Mouse (Mus musculus): ENCODE measurements at regions not wholly inside any gene's neighbourhood (a gene's known extent, or its start where the extent isn't known, plus 50 kb on each side); places are given as distances from the start of the nearest gene placed in this dataset.
A peak's percentile ranks its signal among the peaks of the same experiment; 100 is the strongest.

DNA sequence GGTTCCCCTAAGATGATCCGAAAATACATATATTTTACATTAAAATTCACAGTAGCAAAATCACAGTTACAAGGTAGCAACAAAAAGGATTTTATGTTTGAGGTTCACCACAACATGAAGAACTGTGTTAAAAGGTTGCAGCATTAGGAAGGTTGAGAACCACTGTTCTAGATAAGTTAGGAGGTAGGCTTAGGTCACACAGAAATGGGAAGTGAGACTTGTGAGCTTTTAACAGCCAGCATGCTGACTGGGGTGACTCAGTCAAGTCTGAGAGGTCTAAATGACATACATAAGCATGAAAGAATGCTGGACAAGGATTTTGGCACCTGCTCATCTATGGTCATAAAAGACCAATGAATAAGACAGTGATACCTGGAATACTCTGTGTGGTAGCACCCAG lies 207.2 kb upstream of the Cdyl start:
- intact Hi-C loops (cut with DNase I; ENCODE audit: low total_unique reads) = no loop called here
- DNase-seq = no peak

DNA sequence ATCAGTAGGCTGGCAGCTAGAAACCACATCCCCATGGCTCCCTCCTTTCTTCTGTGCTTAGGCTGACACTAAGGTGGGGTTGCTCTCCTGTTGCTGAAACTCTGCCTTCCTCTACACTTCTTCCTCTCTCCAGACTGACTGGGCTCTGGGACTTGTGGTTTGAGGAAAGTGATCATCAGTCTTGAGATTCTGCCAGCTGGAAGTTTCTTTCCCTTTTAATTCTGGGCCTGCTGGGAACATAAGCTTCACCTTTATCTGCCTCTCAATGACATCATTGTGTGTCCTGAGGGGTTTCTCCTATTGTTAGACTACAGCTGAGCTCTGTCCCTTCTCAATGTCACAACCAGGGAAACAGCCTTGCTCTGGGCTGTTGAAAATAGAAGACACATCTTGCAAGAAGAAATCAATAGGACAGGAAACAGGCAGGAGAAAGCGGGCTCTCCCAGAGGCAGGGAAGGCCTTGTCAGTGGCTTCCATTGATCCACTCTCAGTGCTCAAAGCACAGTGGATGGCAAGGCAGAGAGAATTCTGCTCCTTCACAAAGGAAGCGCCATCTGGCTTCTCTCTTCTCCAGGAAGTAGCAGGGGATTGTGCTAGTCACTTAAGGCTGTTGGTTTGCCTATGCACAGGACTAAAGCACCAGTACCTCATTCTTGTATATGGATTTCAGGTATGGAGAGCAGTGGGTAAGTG lies 206.3 kb upstream of the Cdyl start:
- DNase-seq = no peak
- intact Hi-C loops (cut with DNase I; ENCODE audit: low total_unique reads) = no loop called here

DNA sequence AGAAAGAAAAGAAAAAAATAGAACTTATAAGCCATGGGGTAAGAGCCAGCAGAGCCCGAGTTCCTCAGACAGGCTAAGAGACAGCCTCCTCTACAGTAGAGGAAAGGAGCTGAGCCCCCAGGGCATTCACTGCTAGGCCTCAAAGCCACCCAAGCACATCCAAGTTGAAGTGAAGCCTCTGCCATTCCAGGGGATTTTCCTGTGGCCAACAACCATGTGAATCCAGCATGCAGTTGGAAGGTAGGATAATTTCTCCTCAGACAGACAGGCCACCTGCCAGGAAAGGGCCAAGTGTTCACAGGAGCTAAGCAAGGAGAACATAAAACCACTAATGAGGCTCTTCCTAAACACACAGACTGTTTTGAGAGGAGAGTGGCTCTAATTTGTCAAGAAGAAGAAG lies 199.6 kb upstream of the Cdyl start:
- intact Hi-C loops (cut with DNase I; ENCODE audit: low total_unique reads) = no loop called here
- DNase-seq = no peak

DNA sequence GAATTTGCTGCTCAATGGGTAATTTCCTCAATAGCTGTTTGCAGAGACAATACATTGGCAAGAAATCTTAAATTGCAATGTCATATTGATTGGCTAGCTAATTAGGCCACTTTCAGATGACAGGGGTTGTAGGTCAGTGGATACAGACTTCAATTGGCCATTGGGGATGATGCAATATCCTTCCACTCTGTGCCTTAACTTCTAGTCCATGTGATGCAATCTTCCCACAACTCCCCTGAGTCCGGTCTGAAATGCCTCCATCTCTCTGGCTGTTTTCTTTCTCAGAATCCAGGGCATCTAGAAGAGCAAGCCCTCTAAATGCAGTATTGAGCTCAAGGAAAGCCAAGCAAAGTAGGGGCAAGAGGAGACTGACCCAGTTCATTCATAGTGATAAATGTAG lies 196.4 kb upstream of the Cdyl start:
- DNase-seq = no peak
- intact Hi-C loops (cut with DNase I; ENCODE audit: low total_unique reads) = no loop called here

DNA sequence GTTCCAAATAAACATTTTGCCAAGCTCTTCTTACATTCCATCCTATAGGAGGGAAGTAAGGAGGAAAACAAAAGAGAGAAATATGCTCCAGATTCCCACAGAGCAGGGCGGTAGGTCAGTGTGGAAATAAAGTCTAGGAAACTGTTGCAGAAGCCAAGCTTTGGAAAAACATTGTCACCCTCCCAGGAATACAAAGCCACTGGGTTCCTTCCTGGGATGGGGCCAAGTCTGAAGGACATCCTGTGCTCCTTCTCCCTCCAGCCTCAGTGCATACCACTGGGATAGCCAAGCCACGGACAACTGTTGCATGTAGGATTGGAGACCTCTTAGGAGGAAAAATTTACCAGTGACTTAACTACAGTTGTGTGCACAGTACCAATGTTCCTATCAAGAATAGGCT lies 195.8 kb upstream of the Cdyl start:
- no peak for DNase-seq
- intact Hi-C loops (cut with DNase I; ENCODE audit: low total_unique reads) = no loop called here

DNA sequence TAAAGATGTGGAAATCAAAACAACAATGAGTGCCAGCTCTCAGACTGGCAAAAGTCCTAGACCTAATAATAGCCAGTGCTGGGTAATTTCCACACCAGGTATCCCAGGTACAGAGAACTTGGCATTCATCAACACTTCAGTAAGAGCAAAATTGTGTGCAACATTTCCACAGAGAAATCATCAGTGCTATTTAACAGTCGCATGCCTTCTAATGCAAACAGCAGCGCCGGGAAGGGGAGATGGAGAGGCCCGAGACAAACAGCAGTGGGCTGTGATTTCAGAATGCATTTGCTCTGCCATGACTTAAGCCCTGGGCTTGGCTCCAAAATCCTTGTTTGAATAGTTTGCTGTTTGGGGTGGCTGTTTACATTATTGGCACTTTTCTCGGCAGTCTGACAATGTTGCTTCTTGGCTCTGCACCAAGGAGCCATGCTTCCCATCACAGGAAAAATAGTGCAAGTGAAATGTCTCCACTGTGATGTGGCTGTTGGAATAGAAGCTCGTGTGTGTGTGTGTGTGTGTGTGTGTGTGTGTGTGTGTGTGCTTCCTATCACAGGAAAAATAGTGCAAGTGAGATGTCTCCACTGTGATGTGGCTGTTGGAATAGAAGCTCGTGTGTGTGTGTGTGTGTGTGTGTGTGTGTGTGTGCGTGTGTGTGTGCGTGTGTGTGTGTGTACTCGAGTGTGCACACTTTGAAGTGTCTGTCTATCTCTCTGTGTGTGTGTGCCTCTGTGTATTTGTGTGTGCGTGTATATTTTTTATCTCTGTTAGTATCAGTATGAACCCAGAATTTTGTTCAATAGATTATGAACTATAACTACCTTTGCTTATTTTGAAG lies 190.1 kb upstream of the Cdyl start:
- intact Hi-C loops (cut with DNase I; ENCODE audit: low total_unique reads) = no loop called here

DNA sequence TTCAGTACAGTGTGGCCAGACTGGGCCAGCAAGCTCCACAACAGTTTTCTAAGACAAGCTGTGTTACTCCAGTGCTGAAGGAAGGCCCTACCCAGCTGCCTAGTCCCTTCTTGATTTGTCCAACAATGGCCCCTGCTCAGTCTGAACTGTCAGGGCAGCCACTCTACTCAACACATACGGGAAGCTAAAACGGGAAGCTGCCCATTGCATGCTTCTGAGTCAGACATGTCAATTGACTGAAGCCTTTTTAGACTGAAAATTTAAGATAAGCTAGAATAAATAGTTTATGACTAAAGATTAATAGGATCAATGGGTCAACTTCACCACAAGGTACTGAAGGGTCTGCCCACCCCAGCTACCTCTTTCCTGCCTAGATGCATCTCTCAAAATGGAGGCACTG lies 181.4 kb upstream of the Cdyl start:
- intact Hi-C loops (cut with DNase I; ENCODE audit: low total_unique reads) = no loop called here
- no peak for DNase-seq

More for the DNA sequence above, 190.1 kb upstream of the Cdyl start:
- peak; percentile 9 for DNase-seq

DNA sequence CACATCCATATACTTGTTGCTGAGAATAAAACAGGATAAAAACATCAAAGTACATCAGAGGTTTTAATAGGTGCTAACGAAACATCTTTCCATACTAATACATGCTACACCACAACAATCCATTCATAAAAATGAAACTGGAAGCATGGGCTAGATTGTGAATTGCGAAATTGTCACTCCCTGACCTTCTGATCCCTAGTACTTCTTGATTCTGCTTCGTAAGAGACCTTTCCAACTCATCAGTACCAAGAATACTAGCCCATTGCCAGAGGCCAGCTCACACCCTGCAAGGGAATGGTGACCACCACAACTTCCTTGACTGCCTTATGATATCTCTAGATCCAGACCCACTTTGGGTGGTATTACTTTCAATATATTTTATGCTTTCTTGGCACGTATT lies 177.3 kb upstream of the Cdyl start:
- DNase-seq = no peak
- intact Hi-C loops (cut with DNase I; ENCODE audit: low total_unique reads) = no loop called here

DNA sequence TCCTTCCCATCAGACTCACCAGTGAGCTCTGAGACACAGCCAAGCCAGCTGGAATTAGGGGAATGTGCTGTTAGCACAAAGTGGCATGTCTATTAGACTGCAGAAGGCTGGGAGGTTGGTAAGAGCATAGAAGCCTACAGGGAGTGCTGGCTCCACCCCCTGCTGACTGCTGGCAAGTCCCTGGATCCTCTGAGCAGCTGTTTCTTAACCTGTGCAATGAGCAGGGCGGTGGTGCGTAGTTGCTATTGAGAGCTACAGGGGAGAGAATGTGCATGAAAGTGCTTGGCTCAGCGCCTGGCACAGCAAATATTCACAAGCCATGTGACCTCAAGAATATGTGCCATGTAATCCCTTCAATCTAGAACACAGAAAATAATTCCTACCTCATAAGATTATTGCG lies 173.5 kb upstream of the Cdyl start:
- peak; percentile 8 for DNase-seq
- intact Hi-C loops (cut with DNase I; ENCODE audit: low total_unique reads) = no loop called here

DNA sequence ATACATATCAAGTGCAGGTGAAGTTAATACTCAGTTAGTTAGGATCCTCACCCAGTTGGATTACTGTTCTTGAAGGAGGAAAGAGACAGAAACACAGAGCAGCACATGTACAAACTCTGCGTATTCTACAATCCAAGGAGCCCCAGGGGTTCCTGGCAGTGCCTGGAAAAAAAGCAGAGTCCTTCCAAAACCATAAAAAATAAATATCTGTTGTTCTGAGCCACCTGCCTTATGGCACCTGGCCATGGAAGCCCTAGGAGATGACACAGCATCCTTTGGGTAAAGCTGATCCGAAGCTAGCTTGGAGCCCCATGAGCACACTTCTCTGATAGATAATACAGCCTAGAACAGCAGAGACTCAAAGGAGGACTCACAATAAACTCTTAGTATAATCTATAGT lies 159.9 kb upstream of the Cdyl start:
- intact Hi-C loops (cut with DNase I; ENCODE audit: low total_unique reads) = no loop called here
- no peak for DNase-seq

DNA sequence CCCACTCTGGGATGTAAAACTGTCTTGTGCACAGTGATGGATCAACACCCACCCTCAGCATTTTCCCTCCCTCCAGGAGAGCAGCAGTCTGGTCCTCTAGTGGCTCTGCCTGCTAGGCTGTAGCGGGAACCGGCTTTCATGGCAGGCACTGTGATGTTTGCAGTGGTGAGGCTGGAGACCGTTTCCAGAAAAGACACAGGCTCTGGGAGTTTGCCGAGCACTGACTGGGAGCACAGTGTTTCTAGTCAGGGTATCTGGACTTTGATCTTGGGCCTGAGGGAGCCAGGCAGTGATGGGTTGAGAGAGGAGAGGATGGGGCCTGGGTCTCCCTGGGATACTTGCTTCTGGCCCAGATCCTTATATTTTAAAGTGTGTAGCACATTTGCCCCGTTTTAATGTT lies 158.7 kb upstream of the Cdyl start:
- peak; percentile 15 for DNase-seq
- intact Hi-C loops (cut with DNase I; ENCODE audit: low total_unique reads) = no loop called here

DNA sequence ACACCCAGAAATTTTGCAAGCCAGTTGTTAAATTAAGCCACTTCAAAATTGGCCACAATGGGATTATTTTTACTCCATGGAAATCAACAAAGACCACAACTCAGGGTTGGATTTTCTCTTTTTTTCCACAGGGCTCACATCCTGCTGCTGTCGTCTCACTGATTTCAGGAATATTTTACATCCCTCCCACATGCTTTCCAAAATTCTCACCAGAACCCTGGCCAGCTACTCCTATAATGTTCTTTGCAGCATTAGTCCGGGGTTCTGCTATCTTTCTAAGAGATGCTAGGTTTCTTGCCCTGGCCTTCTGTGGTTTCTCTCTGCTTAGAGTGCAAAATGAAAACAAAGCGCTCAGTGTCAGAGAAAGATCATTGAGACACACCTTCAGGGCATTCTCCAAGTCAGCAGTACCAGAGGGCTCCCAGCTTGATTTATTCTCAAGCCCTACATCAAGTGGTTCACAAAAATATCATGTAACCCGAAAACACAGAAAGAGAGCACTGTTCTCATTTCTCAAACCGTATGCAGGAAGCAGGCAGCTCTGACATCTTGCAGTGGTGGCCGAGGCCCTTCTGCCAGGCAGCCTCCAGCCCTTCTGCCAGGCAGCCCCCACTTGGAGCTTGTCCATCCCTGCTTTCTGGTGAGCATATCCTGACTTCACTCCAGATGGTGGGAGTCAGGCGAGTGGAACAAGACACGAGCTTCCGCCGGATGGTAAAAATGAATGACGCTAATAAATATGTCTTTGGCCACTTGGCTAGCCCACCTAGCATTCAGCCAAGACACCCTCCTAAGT lies 158.1 kb upstream of the Cdyl start:
- peak; percentile 39 for DNase-seq
- intact Hi-C loops (cut with DNase I; ENCODE audit: low total_unique reads) = no loop called here

DNA sequence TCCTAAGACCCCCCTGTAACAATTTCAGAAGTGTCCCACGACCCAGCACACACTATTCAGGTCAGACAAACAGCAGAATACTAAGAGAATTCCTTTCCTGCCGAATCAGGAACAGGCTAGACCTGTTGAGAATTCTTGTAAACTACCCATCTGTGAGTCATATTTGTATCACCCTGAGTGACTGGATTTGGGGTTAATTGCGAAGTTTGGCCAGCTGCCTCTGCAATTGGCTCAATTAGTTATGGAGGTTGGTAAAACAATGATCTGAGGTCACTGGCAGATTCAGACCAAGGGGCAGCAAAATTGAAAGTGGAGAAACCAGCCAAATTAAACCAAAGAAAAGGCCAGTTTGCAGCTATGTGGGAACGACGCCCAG lies 157.5 kb upstream of the Cdyl start:
- DNase-seq = peak; percentile 16
- intact Hi-C loops (cut with DNase I; ENCODE audit: low total_unique reads) = no loop called here

DNA sequence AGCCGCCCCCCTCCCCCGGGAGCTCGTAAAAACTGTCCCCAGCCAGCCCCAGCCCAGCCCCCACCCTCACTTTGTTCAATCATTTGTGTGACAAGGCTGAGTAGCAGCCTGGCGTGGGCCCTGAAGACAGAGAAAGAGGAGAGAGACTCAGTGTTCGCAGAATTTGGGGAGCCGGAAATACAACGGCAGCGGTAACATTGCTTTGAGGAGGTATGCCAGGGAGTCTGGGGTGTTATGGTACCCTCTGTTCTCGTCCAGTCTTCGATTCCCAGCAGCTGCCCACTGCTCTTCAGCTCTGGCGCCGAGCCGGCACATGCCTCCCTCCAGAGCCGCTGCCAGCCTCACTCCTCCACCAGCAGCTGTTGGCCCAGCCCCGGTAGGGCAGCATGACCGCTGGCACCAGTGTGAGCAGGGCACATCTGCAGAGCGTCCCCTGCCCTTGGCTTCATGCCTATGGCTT lies 156.2 kb upstream of the Cdyl start:
- intact Hi-C loops (cut with DNase I; ENCODE audit: low total_unique reads) = no loop called here
- DNase-seq = peak; percentile 80

DNA sequence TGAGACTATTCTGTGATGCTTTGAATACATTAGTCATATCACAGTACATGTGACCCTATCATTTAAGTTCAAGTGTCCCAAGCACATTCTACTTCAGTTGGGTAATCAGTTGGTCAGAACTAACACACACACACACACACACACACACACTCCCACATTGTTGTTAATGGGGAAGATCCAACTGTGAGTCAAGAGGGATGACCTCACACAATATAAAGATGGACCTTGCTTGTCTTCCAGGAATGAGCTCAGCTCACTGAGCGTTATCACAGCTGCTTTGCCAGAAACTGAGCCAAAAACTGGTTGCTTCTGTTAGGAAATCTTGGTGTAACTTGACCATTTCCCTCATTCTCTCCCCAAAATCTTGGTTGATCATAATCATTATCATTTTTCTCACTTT lies 152.4 kb upstream of the Cdyl start:
- intact Hi-C loops (cut with DNase I; ENCODE audit: low total_unique reads) = no loop called here
- peak; percentile 24 for DNase-seq

DNA sequence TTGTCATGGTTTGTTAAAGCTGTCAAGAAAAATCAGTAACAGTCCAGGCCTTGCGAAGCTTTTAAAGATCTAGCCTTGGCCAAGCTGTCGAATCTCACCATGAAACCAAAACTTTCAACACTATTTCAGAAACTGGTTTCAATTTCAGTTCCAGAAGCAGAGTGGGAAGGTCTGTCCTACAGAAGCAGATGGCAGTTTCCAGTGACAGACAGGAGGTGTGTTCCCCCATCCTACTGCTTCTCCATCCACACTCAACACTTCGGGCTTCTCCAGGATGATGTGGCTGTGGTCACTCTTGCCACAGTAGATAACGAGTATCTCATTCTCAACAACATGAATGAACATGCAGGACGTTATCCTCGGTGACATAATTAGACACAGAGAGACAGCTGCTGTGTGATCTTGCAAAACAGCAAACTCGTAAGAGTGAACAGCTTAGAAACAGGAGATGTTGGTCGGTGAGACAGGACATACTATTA lies 147.6 kb upstream of the Cdyl start:
- intact Hi-C loops (cut with DNase I; ENCODE audit: low total_unique reads) = no loop called here
- no peak for DNase-seq

DNA sequence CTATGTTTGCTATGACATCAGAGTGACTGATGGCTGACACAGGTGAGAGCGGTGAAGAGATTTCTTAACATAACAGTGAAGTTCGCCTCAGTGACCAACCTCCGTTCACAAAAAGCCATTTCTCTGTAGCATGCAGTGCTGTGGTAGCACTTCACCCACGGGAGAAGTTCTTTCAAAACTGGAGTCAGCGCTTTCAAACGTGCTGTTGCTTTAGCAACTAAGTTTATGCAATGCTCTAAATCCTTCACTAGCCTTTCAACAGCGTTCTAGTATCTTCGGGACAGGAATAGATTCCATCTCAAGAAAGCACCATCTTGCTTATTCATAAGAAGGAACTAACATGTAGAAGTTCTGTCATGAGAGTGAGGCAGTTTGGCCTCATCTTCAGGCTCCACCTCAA lies 146.5 kb upstream of the Cdyl start:
- intact Hi-C loops (cut with DNase I; ENCODE audit: low total_unique reads) = no loop called here
- DNase-seq = no peak

DNA sequence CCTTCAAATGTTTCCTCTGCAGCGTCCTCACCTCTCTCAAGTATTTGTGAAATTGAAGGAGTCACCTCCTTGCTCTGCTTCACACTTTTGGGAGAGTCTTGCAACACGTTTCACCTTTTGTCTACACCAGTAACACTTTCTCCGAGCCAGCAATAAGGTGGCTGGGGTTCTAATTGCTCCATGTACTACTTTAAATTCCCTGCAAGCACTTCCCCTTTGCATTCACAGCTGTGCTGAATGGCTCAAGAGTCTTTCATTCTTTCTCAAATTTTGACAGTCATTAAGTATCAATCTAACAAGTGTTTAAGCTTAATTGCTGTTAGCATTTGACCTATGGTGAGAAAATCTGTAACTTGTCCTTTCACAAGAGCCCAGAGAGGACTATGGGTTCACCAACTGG lies 144.3 kb upstream of the Cdyl start:
- no peak for DNase-seq
- intact Hi-C loops (cut with DNase I; ENCODE audit: low total_unique reads) = no loop called here

DNA sequence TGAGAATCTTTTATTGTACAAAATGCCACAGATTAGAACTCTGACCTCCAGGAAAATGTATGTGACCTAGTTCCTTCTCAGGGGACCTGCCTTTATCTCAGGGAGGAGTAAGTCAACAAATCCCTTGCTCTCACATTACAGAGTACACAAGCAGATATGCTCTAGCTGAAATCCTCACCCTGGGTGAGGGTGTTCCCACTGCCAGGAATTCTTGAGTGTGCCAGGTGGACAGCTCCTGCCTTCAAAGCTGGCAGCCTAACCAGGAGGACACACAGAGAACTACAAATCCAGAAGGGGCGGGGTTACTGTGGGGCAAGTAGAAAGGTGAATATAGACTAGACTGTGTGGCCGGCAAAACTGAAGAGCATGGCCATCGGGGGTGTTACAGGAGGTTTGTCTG lies 141.9 kb upstream of the Cdyl start:
- intact Hi-C loops (cut with DNase I; ENCODE audit: low total_unique reads) = no loop called here
- no peak for DNase-seq

DNA sequence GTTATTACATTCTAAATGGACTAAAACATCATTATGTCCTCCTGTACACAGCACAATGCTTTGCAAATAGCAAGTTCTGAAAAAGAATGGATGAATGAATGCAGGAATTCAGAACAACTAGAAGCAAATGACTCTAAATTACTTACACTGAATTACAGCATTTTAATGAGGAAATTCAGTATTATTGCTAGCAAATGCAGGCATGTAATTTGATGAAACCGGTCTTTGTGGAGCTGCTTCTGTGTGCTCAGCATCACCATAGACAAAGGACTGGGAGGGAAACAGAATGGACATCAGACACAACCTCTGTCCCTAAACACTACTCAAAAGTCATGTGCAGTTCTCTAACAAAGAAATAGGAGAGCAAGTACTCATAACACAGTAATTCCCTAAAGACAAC lies 137.4 kb upstream of the Cdyl start:
- intact Hi-C loops (cut with DNase I; ENCODE audit: low total_unique reads) = no loop called here
- DNase-seq = no peak
